Mouse (Mus musculus) retina, adult 2 months (tissue): ENCODE data around the gene Meis3.
A peak's percentile ranks its signal among the peaks of the same experiment; 100 is the strongest.

Experiments
- DNase-seq: peaks from one replicate; pipeline ENCODE4 v3.0.0-alpha.2; 2012; ENCODE audit warnings: low read depth, low spot score

The Meis3 gene

DNA sequence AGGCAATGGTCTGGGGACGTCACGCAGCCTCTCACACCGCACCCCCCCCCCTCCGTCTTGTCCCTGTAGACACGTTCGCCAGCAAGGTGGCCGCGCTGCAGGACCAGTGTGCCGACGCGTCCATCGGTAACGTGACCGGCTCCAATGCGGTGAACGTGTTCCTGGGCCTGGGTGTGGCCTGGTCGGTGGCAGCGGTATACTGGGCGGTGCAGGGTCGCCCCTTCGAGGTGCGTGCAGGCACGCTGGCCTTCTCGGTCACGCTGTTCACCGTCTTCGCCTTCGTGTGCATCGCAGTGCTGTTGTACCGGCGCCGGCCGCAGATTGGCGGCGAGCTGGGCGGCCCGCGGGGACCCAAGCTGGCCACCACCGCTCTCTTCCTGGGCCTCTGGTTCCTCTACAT lies 16.2 kb upstream of the Meis3 start:
- no peak for DNase-seq

DNA sequence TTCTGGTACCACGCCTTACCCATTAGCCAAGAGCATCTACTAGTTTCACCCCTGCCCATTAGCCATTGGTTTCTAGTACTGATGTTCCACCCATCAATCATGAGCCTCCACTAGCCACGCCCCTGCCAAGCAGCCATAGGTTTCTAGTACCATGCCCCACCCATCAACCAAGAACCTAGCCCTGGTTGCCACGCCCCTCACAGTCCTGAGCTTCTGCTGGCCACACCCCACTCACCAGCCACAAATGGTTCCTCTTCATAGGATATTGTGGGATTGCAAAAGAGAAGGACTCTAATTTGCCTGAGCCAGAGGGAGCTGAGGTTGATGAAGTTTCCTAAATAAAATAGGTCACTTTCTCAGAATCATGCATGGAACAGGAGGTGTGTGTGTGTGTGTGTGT lies 14.2 kb upstream of the Meis3 start:
- DNase-seq = no peak

DNA sequence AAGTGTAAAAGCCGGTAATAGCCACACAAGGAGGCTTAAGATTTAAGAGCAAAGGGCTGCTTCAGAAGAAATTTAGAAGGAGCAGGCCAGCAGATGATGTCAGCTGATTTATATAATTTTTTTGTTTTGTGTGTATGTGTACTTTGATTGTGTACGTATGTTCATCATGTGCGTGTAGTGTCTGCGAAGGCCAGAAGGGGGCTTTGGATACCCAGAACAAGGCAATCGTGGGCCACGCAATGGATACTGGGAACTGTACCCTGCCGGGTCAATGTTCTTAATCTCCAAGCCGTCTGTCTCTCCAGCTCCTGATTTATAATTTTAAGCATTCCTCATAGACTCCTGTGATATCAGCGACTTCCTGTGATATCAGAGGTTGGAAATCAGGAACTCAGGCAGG lies 13.6 kb upstream of the Meis3 start:
- no peak for DNase-seq

DNA sequence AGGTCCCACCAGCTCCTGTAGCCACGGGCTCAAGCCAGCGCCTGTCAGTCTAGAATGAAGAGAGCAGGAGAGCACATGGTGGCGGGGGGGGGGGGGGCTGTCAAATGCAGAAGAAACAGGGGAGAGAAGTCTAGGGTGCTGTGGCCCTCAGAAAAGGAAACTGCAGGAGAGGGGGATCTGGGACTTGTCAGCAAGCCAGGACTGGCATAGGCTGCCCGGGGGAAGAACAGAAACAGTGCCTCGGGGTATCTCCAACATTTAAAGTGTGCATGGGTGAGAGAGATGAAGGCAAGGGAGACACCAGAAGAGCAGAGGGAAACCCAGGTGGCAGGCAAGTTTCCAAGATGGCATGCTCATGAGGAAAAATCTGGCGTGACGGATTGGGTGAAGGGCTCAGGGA lies 12.9 kb upstream of the Meis3 start:
- no peak for DNase-seq

DNA sequence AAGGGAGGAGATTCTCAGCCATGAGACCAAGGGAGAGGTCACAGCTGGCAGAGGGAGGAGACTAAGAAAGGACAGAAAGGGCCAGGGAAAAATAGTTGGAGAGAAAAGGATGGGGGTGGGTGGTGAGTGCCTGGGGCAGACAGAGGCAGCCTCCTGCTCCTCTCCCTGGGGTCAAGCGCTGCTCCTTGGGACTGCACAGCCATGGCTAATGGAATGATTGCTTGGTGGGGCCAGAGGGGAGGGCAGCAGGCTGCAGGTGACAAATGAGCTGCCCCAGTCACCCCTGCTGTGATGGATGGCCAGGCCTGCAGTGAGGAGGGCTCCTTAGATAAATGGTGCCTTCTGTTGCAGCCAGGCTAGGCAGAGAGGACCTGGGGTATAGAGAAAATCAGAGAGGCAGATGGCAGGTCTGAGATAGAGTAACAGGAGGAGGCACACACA lies 2.7 kb upstream of the Meis3 start:
- no peak for DNase-seq

DNA sequence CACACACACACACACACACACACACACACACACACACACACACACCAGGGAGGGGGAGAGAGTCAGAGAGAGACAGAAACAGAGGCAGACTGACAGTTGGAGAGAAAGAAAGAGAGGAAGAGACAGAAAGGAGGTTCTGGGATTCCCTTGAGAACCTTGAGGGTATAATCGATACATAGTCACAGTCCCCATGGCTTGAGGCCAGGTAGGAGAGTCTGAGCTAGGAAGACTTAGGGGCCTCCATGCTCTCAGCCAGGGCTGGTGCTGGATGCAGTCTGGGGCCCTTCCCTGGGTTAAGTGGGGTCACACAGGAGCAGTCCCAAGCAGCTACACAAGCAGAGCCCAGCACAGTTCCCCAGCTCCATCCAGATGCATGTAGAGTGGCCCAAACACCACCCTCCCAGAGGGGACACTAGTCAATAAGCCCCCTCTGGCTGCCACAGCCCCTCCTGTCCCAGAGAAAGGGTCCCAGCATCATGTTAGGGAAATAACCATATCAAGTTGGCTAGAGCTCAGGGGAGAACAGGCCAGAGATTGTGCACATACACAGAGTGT lies 2.2 kb upstream of the Meis3 start:
- DNase-seq = no peak

DNA sequence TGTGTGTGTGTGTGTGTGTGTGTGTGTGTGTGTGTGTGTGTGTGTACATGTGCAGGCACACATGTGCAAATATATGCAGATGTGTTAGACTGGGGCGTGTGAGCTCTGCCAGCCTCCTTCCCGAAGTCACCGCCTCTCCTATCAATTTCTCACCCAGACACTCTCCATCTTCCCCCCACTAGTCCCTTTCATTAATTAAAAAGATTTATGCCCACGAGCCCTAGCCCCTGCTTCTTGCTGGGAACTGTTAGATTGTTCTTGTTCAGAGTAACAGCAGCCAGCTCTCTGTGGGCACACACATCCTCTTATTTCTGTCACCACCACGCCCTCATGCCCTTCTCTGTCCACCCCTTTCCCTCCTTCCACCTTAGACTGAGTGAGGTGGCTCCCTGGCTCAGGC lies 1.7 kb upstream of the Meis3 start:
- no peak for DNase-seq

DNA sequence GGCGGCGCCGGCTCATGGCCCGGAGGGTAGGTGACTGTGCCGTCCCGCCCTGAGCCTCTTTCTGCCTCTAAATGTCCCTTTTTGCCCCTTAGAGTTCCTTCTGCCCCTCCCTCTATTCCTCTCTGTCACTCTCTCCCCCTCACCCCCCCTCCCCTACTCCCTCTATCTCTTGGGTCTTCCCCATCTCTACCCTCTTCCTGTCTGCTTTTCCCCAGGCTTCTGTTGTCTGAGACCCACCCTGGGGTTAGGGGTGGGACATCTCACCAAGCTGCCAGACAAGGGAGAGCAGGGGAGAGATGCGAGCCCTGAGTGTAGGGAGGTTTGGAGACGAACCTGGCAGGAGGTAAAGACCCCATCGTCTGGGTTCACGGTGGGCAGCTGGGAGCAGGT lies 647 bp downstream of the Meis3 start:
- no peak for DNase-seq

DNA sequence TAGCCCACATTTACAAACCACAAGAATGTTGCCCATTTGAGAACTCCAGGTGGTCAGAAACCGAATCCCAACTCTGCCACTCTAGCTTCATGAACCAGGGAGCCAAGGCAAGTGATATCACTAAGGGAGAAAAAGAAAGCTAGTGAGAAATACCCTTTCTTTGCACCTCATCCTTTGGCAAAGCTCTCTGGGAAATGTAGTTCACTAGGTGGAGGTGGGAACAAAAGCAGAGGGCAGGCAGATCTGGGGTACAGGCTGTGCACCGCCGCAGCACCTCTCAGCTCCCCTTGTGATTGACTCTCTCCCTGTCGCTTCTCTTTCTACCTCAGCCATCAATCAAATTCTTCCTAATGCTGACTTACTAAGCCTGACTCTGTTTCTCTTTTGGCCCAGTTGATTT lies 3.2 kb downstream of the Meis3 start:
- no peak for DNase-seq

DNA sequence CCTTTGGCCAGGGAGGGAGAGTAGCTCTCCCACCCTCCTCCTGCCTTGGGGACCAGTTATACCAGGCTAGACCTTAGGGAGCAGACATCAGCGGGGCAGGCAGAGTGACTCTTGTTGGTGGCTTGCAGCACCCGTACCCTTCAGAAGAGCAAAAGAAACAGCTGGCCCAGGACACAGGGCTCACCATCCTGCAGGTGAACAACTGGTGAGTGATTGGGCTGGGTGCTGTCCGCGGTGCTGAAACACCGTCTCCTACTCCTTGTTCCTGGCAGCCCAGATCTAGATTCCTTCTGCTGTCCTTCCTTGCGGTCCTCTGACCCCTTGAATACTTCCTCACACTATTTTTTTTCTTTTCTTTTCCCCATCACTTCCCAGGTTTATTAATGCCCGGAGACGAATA lies 8.8 kb downstream of the Meis3 start:
- no peak for DNase-seq

DNA sequence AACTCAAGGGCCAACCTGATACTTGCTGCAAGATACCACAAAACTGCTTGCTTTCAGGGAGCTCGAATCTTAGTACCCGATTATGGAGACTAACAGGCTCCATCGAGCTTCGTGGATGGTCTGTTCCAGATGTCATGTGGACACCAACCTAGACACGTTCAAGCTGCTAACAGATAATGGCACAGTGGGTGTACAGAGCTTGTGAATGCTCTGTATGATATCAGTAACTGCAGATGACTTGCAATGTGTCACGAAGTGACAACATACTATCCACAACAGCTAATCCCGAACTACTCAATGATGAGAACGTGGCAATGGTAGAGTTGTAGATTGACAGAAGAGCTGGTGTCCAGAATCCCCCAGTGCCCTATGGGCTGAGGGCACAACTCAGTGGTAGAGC lies 12.6 kb downstream of the Meis3 start:
- no peak for DNase-seq

DNA sequence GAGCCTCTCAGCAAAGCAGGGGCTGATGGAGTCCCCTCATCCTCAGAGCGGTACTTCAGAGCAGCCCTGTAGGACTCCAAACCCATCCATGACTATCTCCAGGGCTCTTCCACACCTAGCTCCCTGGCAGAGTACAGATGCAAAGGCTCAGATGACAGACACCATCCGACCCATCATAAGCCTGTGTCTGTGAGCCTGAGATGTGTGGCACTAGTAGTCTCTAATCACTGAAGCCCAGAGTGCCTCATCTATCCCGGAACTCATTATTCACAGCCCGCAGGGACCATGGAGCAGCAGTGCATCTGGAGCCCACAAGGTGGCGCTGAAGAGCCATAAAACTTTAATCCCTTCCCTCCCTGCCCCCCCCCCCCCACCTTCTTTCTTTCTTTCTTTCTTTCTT lies 17.4 kb downstream of the Meis3 start:
- peak; percentile 48 for DNase-seq

DNA sequence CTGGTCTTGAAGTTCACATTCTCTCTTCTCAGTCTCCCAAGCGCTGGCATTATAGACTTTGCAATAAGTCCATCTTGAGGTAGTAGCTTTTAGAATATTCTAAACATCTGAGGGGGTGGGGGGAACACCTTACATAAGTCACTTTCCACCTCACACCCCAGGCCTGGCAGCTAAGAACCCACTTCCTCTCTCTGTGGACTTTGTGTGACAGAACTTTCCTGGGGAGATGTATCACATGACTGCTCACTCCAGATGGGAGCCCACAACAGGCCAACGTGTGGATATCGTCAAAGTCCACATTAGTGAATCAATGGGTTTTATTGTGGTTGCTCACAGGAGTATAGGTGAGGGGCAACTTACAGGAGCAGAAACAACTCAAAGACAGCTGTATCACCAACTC lies 18.8 kb downstream of the Meis3 start:
- no peak for DNase-seq

DNA sequence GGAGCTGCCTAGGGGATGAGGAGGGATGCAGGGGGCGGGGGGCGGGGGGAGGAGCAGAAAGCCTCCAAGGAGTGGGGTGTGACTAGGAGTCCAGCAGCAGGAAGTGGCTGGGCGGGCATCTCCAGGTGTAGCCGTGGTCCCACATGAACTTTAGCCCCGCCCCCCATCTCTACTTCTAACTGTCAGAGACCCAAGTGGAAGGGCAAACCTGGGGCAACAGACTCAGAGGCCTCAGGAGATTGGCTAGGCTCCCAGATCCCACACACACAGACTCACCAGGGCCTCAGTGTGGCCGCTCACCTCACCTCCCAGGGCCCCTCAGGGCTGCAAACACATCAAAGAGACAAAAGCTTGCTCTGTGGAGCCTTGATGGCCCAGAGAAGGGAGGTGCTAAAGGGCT lies 21.7 kb downstream of the Meis3 start:
- DNase-seq = no peak

DNA sequence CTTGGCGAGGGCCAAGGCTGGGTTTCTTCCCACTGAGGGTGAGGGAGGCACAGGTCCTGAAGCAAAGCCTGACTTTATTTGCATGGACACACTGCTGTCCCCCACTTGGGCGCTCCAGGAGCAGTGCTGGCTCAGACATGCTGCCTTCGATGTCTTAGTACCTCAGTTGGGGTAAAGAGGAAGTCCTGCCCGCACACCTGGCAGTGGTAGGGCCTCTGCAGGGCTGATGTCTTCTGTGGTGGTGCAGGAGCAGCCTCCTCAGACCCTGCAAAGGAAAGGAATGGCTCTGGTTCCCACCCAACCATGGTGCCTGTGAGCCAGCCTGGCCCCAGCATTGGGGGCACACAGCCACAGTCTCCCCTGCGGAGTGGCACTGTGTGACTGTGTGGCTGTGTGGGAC lies 22.3 kb downstream of the Meis3 start:
- no peak for DNase-seq

DNA sequence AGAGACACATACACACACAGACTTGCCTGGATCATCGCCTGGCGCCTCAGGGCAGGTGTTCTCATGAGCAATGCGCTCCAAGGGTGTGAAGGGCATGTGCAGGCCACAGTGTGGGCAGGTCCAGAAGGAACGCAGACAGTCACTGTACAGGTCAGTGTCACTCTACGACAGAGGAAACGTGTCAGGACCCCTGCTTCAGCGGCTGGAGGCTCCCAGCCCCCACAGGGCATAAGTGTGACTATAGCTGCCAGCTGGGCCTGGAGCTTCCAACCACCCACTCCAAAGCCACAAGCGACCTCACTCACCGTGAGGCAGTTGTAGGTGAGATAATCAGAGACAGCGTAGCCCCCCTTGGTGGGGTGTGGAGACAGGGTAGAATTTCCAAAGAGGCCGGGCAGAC lies 23.6 kb downstream of the Meis3 start:
- no peak for DNase-seq

DNA sequence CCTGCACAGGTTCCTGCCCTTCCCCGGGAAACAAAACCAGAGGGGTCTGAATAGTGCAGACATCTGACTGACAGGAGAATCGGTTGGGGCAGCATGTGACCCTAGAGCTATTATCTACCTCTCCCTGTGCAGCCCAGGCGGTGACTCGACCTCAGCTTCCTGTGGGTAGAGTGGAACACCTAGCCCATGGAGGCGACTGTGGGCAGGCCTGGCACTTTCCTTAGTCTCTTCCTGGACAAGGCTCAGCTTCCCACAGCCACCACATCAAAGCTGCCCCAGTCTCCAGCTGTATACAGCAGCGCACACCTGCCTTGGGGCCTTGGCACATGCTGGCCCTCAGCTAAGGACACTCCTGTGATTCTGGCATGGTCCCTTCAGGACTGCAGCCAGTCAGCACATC lies 26.2 kb downstream of the Meis3 start:
- DNase-seq = no peak

DNA sequence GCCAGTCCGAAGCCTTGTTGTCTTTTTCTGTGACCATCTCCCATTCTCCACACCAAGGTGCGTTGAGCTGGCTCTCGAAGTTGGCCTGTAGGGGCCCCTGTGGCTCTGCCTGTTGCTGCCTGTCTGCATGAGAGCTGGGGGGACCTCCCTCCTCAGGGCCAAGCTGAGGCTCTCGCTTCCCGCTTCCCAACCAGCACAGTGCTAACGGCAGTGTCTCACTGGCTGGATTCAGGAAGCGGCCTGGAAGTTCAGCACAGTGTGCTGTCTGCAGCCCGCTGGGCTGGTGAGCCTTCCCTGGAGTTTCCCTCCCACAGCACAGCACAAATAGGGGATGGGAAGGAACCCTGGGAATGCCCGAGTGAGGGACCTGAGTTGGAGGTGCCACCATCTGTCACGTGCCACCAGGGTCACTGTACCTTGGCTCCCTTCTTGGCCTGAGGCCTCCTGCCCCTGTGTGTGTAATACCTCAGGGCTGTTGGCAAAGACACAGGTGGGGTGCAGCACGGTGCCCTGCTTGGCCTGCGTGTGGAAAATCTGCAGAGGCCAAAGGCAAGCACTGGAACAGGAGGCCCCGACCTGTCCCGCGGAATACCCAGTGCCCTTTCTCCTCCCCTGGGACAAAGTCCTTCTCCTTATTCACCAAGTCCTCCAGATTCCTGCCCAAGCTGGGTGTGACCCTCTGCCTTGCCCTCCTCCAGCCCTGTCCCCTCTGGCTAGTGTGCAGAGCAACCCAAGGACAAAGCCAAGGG lies 28.0 kb downstream of the Meis3 start:
- no peak for DNase-seq

DNA sequence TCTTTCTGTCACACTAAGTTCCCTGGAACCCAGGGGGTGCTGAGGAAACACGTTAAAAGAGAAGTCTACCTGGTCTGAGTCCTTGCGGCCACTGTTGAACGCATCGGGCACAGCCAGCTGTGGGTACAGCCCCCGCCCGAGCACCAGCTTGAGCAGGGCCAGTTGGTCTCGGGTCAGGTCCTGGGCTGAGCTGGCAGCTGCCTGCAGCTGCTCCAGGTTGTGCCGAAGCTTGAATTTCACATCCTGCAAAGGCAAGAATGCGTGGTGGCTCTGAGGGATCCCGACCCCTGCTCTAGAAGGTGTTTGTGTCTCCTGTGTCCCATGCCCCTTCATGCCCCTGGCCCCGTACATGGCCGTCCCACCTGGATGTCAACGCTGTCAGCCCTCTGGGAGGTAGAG lies 28.6 kb downstream of the Meis3 start:
- DNase-seq = no peak

DNA sequence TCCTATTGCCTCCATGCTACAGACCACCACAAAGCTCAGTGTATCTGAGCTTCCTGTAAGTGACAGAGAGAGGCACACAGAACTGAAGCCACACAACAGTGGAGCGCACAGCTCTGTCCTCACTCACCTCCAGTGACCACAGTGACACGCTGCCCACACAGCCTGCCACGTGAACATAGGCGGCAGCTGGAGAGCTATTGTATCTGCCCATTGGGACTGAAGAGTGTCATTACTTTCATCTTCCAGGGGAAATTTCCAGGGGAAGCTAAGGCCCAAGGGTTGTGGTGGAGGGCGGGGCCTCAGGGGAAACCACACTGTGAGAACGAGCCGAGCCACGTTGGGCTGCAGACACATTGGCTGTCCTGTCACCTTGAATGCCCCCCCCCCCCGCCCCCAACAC lies 29.9 kb downstream of the Meis3 start:
- no peak for DNase-seq

DNA sequence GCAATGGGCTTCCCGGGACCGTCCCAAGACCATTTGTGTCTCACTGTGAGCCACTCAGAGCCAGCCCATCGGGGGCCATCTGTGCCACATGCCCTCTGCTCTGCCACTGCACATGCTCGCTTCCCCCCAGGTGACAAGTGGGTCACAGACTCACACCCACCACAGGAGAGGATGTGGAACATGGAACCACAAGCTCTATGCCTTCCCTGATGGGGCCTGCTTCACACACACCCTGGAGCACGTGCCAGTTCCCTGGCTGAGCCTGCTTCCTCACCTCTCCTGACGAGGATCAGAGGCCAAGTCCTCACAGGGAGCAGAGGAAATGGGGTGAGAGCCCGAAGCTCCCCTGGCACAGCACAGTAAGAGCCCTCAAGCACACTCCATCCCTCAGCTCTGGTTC lies 32.2 kb downstream of the Meis3 start:
- no peak for DNase-seq

DNA sequence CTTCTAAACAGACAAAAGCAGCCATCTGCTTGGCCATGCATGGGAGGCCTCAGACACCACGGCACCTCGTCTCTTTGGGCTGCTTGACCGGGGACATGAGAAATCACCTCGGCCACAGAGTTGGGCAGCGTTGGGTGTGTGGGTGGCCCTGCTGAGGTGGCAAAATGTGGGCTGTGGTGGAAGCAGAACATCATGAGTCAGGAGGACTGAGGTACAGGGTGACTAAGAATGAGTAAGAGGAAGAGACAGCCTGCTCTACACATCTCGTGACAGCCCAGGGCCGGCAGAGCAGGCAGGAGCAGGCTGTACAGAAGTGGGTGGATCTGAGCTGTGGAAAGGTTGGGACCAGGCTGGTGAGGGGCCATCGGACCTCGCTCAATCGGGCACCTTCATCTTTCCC lies 32.6 kb downstream of the Meis3 start:
- DNase-seq = no peak

DNA sequence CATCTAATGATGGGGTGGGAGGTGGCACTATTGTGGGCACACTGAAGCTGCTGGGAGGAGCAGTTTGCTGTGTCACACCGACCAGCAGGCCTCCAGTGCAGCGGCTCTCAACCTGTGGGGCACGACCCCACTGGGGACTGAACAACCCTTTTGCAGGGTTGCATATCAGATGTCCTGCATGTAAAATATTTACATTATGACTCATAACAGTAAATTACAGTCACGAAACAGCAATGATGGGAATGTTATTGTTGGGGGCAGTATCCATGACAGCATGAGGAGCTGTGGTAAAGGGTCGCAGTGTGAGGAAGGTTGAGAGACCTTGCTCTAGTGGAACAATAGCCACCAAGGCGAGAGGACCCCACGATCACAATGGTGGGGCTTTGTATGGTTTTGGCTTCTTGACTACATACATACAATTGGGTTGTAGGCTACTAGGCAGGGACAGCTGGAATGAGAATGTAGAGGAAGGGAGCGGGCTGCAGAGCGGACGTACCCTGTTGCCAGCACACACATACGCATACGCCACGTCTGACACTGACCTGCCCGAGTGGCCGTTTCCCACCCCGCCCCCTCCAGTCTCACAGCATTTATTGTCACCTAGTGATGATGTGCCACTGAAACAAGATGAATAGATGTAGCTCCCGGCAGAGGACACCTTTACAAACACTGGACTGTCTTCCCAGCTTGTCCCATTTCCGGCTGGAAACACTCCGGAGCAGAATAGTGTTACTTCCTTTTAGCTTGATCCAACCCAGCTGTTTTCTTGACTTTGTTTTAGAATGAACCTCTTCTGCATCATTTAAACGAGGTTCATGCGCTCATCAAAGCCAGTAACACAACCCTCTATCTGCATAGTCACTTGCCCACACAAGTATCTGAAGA lies 34.1 kb downstream of the Meis3 start:
- DNase-seq = no peak
